In genomic region chr9:66228456-66229151, GRCm38 (mm10) we compare ENCODE assay signal across 25 mouse cellular contexts.
DNase-seq lines count a peak whose midpoint lies in the region; ATAC-seq and TF ChIP-seq lines count a peak whose summit lies in the region.
"Had no signal": no experiment of that assay in that cellular context is flagged by ENCODE, and none has a peak within 500 bp of the region (broad histone marks: within the 10 kb centered on the region; RNA-seq: fewer than 3 reads in every experiment).

No protein-coding gene starts in this region.

- no peak overlapping the region for H3K4me2 ChIP-seq in intestine, postnatal 0 days (replicated peaks; ENCODE audit: low read depth)
- H3K4me2 ChIP-seq in stomach, embryonic 16.5 days (ENCODE audit: low read depth, low read length) = no peak overlapping the region
- H3K4me2 ChIP-seq: embryonic facial prominence, embryonic 15.5 days; forebrain, embryonic 13.5 days; heart, embryonic 13.5 days; hindbrain, embryonic 12.5 days had no signal

- no peak overlapping the region for H3K9ac ChIP-seq in intestine, postnatal 0 days (ENCODE audit: low read depth, low read length)
- no peak overlapping the region for H3K9ac ChIP-seq in stomach, embryonic 16.5 days (ENCODE audit: low read length)
- H3K9ac ChIP-seq: embryonic facial prominence, embryonic 15.5 days; forebrain, embryonic 13.5 days; forebrain, postnatal 0 days; heart, embryonic 13.5 days; hindbrain, embryonic 12.5 days had no signal

- DNase-seq in ES-CJ7 (ENCODE audit: low read depth, low spot score) = peak; percentile 41
- peak; percentile 61 for DNase-seq in ZHBTc4 (ENCODE audit: low read depth, low spot score)
- DNase-seq in cerebellum, postnatal 14 days = no peak
- no peak for DNase-seq in Muller cell, postnatal 12 days (ENCODE audit: inconsistent ontology term)
- DNase-seq: adrenal gland, postnatal 14 days; B cell, adult 2 months; cerebellum, adult 18-20 months; cerebellum, postnatal 10 days; embryo, embryonic 11 days; forebrain, postnatal 0 days; gastrocnemius, adult 2 months; gastrocnemius, postnatal 25 days; heart, adult 11 months; heart, postnatal 36 days had no signal

- no peak for TF ChIP-seq CTCF in intestine, postnatal 0 days (IDR thresholded peaks at IDR 0.05; ENCODE audit: low read depth)

- no peaks in the 10 kb centered on the region for H3K36me3 ChIP-seq in intestine, postnatal 0 days (ENCODE audit: control insufficient read depth, insufficient read depth)
- no peaks in the 10 kb centered on the region for H3K36me3 ChIP-seq in stomach, embryonic 16.5 days (ENCODE audit: control insufficient read depth, insufficient read depth, low read length)
- H3K36me3 ChIP-seq: embryonic facial prominence, embryonic 15.5 days; heart, embryonic 13.5 days; hindbrain, embryonic 12.5 days had no signal

- whole genome bisulfite sequencing in intestine, postnatal 0 days = 29% methylated on average over 2 of the region's 2 CpGs
- WGBS in stomach, embryonic 16.5 days = 54% methylated on average over 2 of the region's 2 CpGs

- no peak overlapping the region for H3K4me3 ChIP-seq in intestine, postnatal 0 days (ENCODE audit: low read depth, low read length)
- H3K4me3 ChIP-seq in stomach, embryonic 16.5 days (replicated peaks; ENCODE audit: low read length) = no peak overlapping the region
- H3K4me3 ChIP-seq: embryonic facial prominence, embryonic 15.5 days; forebrain, embryonic 13.5 days; gastrocnemius, adult 2 months; heart, embryonic 13.5 days; hindbrain, embryonic 12.5 days had no signal

- no peaks in the 10 kb centered on the region for H3K9me3 ChIP-seq in intestine, postnatal 0 days (ENCODE audit: control insufficient read depth)
- no peaks in the 10 kb centered on the region for H3K9me3 ChIP-seq in stomach, embryonic 16.5 days (replicated peaks; ENCODE audit: control insufficient read depth, low read length)
- H3K9me3 ChIP-seq: embryonic facial prominence, embryonic 15.5 days; forebrain, embryonic 13.5 days; heart, embryonic 13.5 days; hindbrain, embryonic 12.5 days had no signal

- peak; percentile 79 for ATAC-seq in intestine, postnatal 0 days
- ATAC-seq in stomach, embryonic 16.5 days (ENCODE audit: insufficient read depth, low FRiP score) = peak; percentile 27; the same call in 1 of the 2 replicates
- no peak for ATAC-seq in granulocyte monocyte progenitor cell, adult 5-6 weeks (replicated peaks; ENCODE audit: poor library complexity, severe bottlenecking)
- ATAC-seq: activated CD4-positive, CD25-positive, alpha-beta regulatory T cell, adult 4 months; CD4-positive, CD25-positive, alpha-beta regulatory T cell, adult 4 months; forebrain, embryonic 13.5 days; forebrain, postnatal 0 days; hindbrain, embryonic 16.5 days; inflammation-experienced regulatory T-cells, adult 6 months had no signal

- no peaks in the 10 kb centered on the region; the same call in 1 of the 2 replicates for H3K4me1 ChIP-seq in intestine, postnatal 0 days (replicated peaks; ENCODE audit: control insufficient read depth, insufficient read depth, low read length)
- 0 out of 2 replicates have a peak, but pooled peaks cover 3% of the 10 kb centered on the region for H3K4me1 ChIP-seq in stomach, embryonic 16.5 days (ENCODE audit: control insufficient read depth, insufficient read depth, low read length)
- H3K4me1 ChIP-seq: embryonic facial prominence, embryonic 15.5 days; forebrain, embryonic 13.5 days; hindbrain, embryonic 12.5 days had no signal

- H3K27me3 ChIP-seq in intestine, postnatal 0 days (replicated peaks; ENCODE audit: control insufficient read depth, insufficient read depth, low read length) = no peaks in the 10 kb centered on the region
- no peaks in the 10 kb centered on the region for H3K27me3 ChIP-seq in stomach, embryonic 16.5 days (ENCODE audit: control insufficient read depth, insufficient read depth, low read length)
- H3K27me3 ChIP-seq: embryonic facial prominence, embryonic 15.5 days; forebrain, embryonic 13.5 days; heart, embryonic 13.5 days; hindbrain, embryonic 12.5 days had no signal

- H3K27ac ChIP-seq in intestine, postnatal 0 days (ENCODE audit: low read depth, low read length) = no peak overlapping the region; the same call in 1 of the 2 replicates
- H3K27ac ChIP-seq in stomach, embryonic 16.5 days (ENCODE audit: low read length) = peak overlapping the region; percentile 16; the same call in 1 of the 2 replicates
- H3K27ac ChIP-seq: embryonic facial prominence, embryonic 15.5 days; forebrain, embryonic 13.5 days; gastrocnemius, adult 2 months; heart, embryonic 13.5 days; hindbrain, embryonic 12.5 days had no signal

Comparison
In these comparisons a context has a peak if more than half of its experiments do, and no peak if none do; other contexts are left out.
1. DNase-seq: peak in ES-CJ7 (single experiment) and ZHBTc4 (single experiment); none in cerebellum, postnatal 14 days (0 of 2) and Muller cell, postnatal 12 days (single experiment).